7 mouse cellular contexts compared by ENCODE assay signal in the genomic region with DNA sequence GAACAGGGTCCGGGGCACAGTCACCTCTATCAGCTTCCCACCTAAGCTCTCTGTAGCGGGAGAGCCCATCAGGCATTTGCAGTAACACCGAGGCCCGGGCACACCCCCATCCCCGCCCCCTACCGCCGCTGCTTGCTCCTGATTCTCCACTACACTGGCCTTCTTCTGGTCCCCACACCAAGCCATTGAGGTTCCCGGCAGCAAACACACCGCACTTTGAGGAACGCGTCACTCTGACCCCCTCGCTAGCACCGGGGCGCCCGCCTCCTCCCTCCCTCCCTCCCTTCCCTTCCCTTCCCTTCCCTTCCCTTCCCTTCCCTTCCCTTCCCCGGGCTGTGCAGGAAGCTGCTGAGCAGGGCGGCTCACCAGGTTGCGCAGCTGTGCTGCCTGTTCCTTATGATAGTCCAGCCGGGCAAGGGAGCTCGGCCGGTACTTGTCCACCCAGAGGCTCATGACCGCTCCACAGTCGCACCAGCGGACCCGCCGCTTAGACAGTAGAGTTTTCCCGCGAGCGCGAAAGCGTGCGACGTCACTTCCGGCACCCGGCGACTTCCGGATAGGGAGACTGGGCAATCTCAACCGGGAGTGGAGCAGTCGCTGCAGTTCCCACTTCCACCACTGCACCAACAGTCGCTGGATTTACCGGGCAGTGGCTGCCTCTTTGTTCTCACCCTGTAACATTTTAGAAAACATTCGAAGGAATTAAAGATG. TPM values are rescaled to one million over a fixed set of nuclear protein-coding genes. Genes with fewer than 3 reads are reported as not detected.
DNase-seq lines count a peak whose midpoint lies in the region; ATAC-seq and TF ChIP-seq lines count a peak whose summit lies in the region.

A gene (minus strand): TSS at position 543 of the 711 bp plus-strand sequence.

- under 1% methylated on average over 42 of the region's 42 CpGs for WGBS in embryonic facial prominence, embryonic 10.5 days
- WGBS in intestine, postnatal 0 days, result under 1% methylated on average over 42 of the region's 42 CpGs
- under 1% methylated on average over 40 of the region's 42 CpGs for WGBS in midbrain, embryonic 12.5 days
- under 1% methylated on average over 42 of the region's 42 CpGs for WGBS in small intestine, adult 2 months

- intact Hi-C loops in left cerebral cortex, postnatal 4 days (cut with DNase I), result no loop called here

- peak; percentile 98 for DNase-seq in adrenal gland, postnatal 10 days
- DNase-seq in embryonic facial prominence, embryonic 10.5 days (ENCODE audit: low spot score), result peak; percentile 98
- peak; percentile 31 for DNase-seq in gonadal fat pad, adult 2 months (ENCODE audit: low read depth)
- DNase-seq in left cerebral cortex, postnatal 4 days, result peak; percentile 97

- H3K4me3 ChIP-seq in embryonic facial prominence, embryonic 10.5 days, result peak within 1 kb of the TSS; percentile 81
- peak within 1 kb of the TSS; percentile 67 for H3K4me3 ChIP-seq in intestine, postnatal 0 days (ENCODE audit: low read depth, low read length)
- peak within 1 kb of the TSS; percentile 79 for H3K4me3 ChIP-seq in midbrain, embryonic 12.5 days
- peak within 1 kb of the TSS; percentile 90 for H3K4me3 ChIP-seq in small intestine, adult 2 months (ENCODE audit: low read depth, low read length)

- peaks cover 40% of the 10 kb centered on the region for H3K36me3 ChIP-seq in embryonic facial prominence, embryonic 10.5 days (replicated peaks)
- H3K36me3 ChIP-seq in intestine, postnatal 0 days (ENCODE audit: control insufficient read depth, insufficient read depth), result peaks cover 18% of the 10 kb centered on the region
- H3K36me3 ChIP-seq in midbrain, embryonic 12.5 days, result peaks cover 36% of the 10 kb centered on the region
- peaks cover 17% of the 10 kb centered on the region for H3K36me3 ChIP-seq in small intestine, adult 2 months (ENCODE audit: control insufficient read depth, insufficient read depth, low read length)

- no peaks in the 10 kb centered on the region for H3K9me3 ChIP-seq in embryonic facial prominence, embryonic 10.5 days
- no peaks in the 10 kb centered on the region for H3K9me3 ChIP-seq in intestine, postnatal 0 days (ENCODE audit: control insufficient read depth)
- no peaks in the 10 kb centered on the region for H3K9me3 ChIP-seq in midbrain, embryonic 12.5 days

- H3K27me3 ChIP-seq in embryonic facial prominence, embryonic 10.5 days (replicated peaks; ENCODE audit: low read depth, poor library complexity, severe bottlenecking), result no peaks in the 10 kb centered on the region
- H3K27me3 ChIP-seq in intestine, postnatal 0 days (replicated peaks; ENCODE audit: control insufficient read depth, insufficient read depth, low read length), result no peaks in the 10 kb centered on the region
- no peaks in the 10 kb centered on the region for H3K27me3 ChIP-seq in midbrain, embryonic 12.5 days
- H3K27me3 ChIP-seq in small intestine, adult 2 months (ENCODE audit: control insufficient read depth, insufficient read depth, low read length), result no peaks in the 10 kb centered on the region

- H3K9ac ChIP-seq in intestine, postnatal 0 days (ENCODE audit: low read depth, low read length), result peak within 1 kb of the TSS; percentile 60
- H3K9ac ChIP-seq in midbrain, embryonic 12.5 days (replicated peaks), result peak within 1 kb of the TSS; percentile 75

- peak within 1 kb of the TSS; percentile 80 for H3K4me2 ChIP-seq in intestine, postnatal 0 days (replicated peaks; ENCODE audit: low read depth)
- peak within 1 kb of the TSS; percentile 71 for H3K4me2 ChIP-seq in midbrain, embryonic 12.5 days (replicated peaks)

- peak within 1 kb of the TSS; percentile 93 for H3K27ac ChIP-seq in embryonic facial prominence, embryonic 10.5 days (replicated peaks)
- H3K27ac ChIP-seq in intestine, postnatal 0 days (ENCODE audit: low read depth, low read length), result peak within 1 kb of the TSS; percentile 85
- H3K27ac ChIP-seq in midbrain, embryonic 12.5 days (replicated peaks), result peak within 1 kb of the TSS; percentile 75
- peak within 1 kb of the TSS; percentile 29 for H3K27ac ChIP-seq in small intestine, adult 2 months (ENCODE audit: insufficient read depth, low read depth, low read length)

- peaks cover 12% of the 10 kb centered on the region for H3K4me1 ChIP-seq in embryonic facial prominence, embryonic 10.5 days
- no peaks in the 10 kb centered on the region for H3K4me1 ChIP-seq in intestine, postnatal 0 days (replicated peaks; ENCODE audit: control insufficient read depth, insufficient read depth, low read length)
- H3K4me1 ChIP-seq in midbrain, embryonic 12.5 days, result peaks cover 10% of the 10 kb centered on the region
- peaks cover 1% of the 10 kb centered on the region; the same call in 1 of the 2 replicates for H3K4me1 ChIP-seq in small intestine, adult 2 months (ENCODE audit: control insufficient read depth, insufficient read depth, insufficient read length, low read length)

- TF ChIP-seq CTCF in intestine, postnatal 0 days (IDR thresholded peaks at IDR 0.05; ENCODE audit: low read depth), result peak; percentile 86
- TF ChIP-seq CTCF in small intestine, adult 2 months (IDR thresholded peaks at IDR 0.05; ENCODE audit: extremely low read depth, insufficient read length, insufficient replicate concordance, low read depth, low read length), result peak; percentile 77

- TF ChIP-seq POLR2A in small intestine, adult 2 months (IDR thresholded peaks at IDR 0.05; ENCODE audit: low read depth, low read length), result 0 out of 2 replicates have a peak, but pooled peaks have one; percentile 45

- peak; percentile 100 for ATAC-seq in intestine, postnatal 0 days
- ATAC-seq in midbrain, embryonic 12.5 days (ENCODE audit: low FRiP score, low read depth), result peak; percentile 99

RNA-seq across cellular contexts. Expression of the gene that starts here (rescaled TPM):
- total RNA-seq in adrenal gland, postnatal 10 days (2021), result 10 to 100 TPM; 22.8 to 34.0 TPM
- 153 and 157 TPM in 2 replicates for polyA plus RNA-seq in embryonic facial prominence, embryonic 10.5 days (2016; fragmentation: Nextera tagmentation; extraction: Ambion mirVana)
- polyA plus RNA-seq in gonadal fat pad, adult 2 months (2012; rRNA removed), result 7.2 and 7.8 TPM in 2 replicates
- polyA plus RNA-seq in intestine, postnatal 0 days (2015; fragmentation: Nextera tagmentation; extraction: Ambion mirVana), result 31.7 and 34.5 TPM in 2 replicates
- 10 to 100 TPM; 28.8 to 33.5 TPM for total RNA-seq in left cerebral cortex, postnatal 4 days (2021)
- polyA plus RNA-seq in midbrain, embryonic 12.5 days (2016; fragmentation: Nextera tagmentation; extraction: Ambion mirVana), result 101 and 109 TPM in 2 replicates
- 4.5 and 7.2 TPM in 2 replicates for polyA plus RNA-seq in small intestine, adult 2 months (2012; rRNA removed)

Comparison
In these comparisons a context has a peak if more than half of its experiments do, and no peak if none do; other contexts are left out.
1. Peak in every context shown above with its lines: DNase-seq, ATAC-seq, H3K4me3 ChIP-seq and H3K27ac ChIP-seq.
2. DNase-seq: peak in every context shown above with its lines; median percentile 98 in adrenal gland, postnatal 10 days; 98 in embryonic facial prominence, embryonic 10.5 days; 97 in left cerebral cortex, postnatal 4 days; 31 in gonadal fat pad, adult 2 months.
3. H3K27ac ChIP-seq: peak in every context shown above with its lines; median percentile 93 in embryonic facial prominence, embryonic 10.5 days; 85 in intestine, postnatal 0 days; 75 in midbrain, embryonic 12.5 days; 29 in small intestine, adult 2 months.